Mouse (Mus musculus) E14TG2a.4 (cell line): ENCODE measurements around the gene Pdxp.

Experiments
- CTCF ChIP-seq: conservative IDR thresholded peaks from 2 replicates; pipeline ENCODE4 v1.5.1; 2014; ENCODE audit warnings: low read length
- NANOG ChIP-seq: IDR thresholded peaks from 2 replicates; pipeline ENCODE4 v1.6.1; 2014; ENCODE audit warnings: borderline replicate concordance, low read length, mixed read lengths
- POU5F1 ChIP-seq: IDR thresholded peaks from 2 replicates; pipeline ENCODE4 v1.6.1; 2014; ENCODE audit warnings: low read length, borderline replicate concordance

DNA sequence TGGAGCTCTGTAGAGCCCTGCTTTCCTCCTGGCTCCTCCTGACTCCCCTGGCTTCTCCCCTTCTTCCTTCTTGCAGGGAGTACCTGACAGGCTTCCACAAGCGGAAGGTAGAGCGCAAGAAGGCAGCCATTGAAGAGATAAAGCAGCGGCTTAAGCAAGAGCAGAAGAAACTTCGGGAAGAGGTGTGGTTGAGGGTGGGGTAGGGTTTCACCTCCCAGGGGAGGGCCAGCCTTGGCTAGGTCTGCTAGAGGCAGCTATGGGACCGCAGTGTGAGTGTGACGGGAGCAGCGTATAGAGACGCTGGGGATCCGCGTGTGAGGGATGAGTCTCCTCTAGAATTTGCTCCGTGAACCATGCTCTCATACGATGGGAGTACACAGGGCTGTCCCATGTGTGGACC lies 22.7 kb downstream of the Pdxp start:
- TF ChIP-seq CTCF (no peak), NANOG (no peak), POU5F1 (no peak)
